Mouse (Mus musculus): ENCODE data around the gene Catip.

GRCm38 (mm10) chr1:74404206-74404605, 42.3 kb downstream of the Catip start:
- TF ChIP-seq GATA1 (IDR thresholded peaks at IDR 0.05; ENCODE audit: borderline replicate concordance, low read length) (no peak), FLI1 (IDR thresholded peaks at IDR 0.05; ENCODE audit: low read length) (no peak)
